Mouse (Mus musculus) lung, embryonic 15.5 days (tissue): Measurements from ENCODE around the gene Calcrl. TPM values are rescaled to one million over a fixed set of nuclear protein-coding genes. Genes with fewer than 3 reads are reported as not detected.

ENCODE experiments used
- ATAC-seq: fragments of 200-750 bp; cut with Nextera tagmentation; 2 replicates; pipeline ENCODE4 v1.8.0; 2017; ENCODE audit warnings: moderate number of reproducible peaks, borderline replicate concordance; ENCODE audit not compliant: low FRiP score, low TSS enrichment; ENCODE audit errors: extremely low read depth
- H3K27ac ChIP-seq: fragments of 300-500 bp; sonication (generic); 2 replicates; pipeline ENCODE4 v1.5.1; 2015; ENCODE audit warnings: moderate library complexity, mild to moderate bottlenecking, inconsistent platforms
- H3K27me3 ChIP-seq: fragments of 300-500 bp; sonication (generic); 2 replicates; pipeline ENCODE4 v1.6.1; 2015; ENCODE audit warnings: inconsistent platforms
- H3K36me3 ChIP-seq: fragments of 300-500 bp; sonication (generic); 2 replicates; pipeline ENCODE4 v1.6.1; 2015; ENCODE audit warnings: inconsistent platforms
- H3K4me1 ChIP-seq: fragments of 300-500 bp; sonication (generic); 2 replicates; pipeline ENCODE4 v1.6.1; 2015; ENCODE audit warnings: inconsistent platforms
- H3K4me2 ChIP-seq: fragments of 300-500 bp; sonication (generic); 2 replicates; pipeline ENCODE4 v1.6.1; 2015; ENCODE audit warnings: inconsistent platforms, mild to moderate bottlenecking, moderate library complexity
- H3K4me3 ChIP-seq: fragments of 300-500 bp; sonication (generic); 2 replicates; pipeline ENCODE4 v1.5.1; 2015; ENCODE audit warnings: mild to moderate bottlenecking, inconsistent platforms
- H3K9ac ChIP-seq: fragments of 300-500 bp; sonication (generic); 2 replicates; pipeline ENCODE4 v1.6.1; 2015; ENCODE audit warnings: inconsistent platforms
- H3K9me3 ChIP-seq: fragments of 300-500 bp; sonication (generic); 2 replicates; pipeline ENCODE4 v1.6.1; 2016; ENCODE audit warnings: inconsistent platforms
- WGBS: fragments of 180-500 bp; shearing (Covaris S2); methylation state at CpG from one replicate; pipeline ENCODE4 v1.1.7; 2015; 5-methylcytosine and 5-hydroxymethylcytosine counted together
- polyA plus RNA-seq: library from polyadenylated mRNA; unstranded; fragments of >200 nt; fragmentation: Nextera tagmentation; extraction: Ambion mirVana; gene quantifications from 2 replicates; pipeline ENCODE4 v1.2.1, GENCODE M21; 2015

The Calcrl gene
- polyA plus RNA-seq, 1 experiment from 2014 or later, result 77.1 TPM

GRCm38 (mm10) chr2:84365266-84365665 lies 59.9 kb downstream of the Calcrl start:
- H3K36me3 ChIP-seq, result no peaks in the 10 kb centered on the region
- no peak overlapping the region for H3K27ac ChIP-seq
- H3K4me2 ChIP-seq, result no peak overlapping the region
- no peak overlapping the region for H3K9ac ChIP-seq
- no peak overlapping the region for H3K4me3 ChIP-seq
- no peaks in the 10 kb centered on the region for H3K4me1 ChIP-seq
- 84% methylated on average over 3 of the region's 3 CpGs for WGBS
- H3K27me3 ChIP-seq, result no peaks in the 10 kb centered on the region
- H3K9me3 ChIP-seq, result no peaks in the 10 kb centered on the region
- no peak for ATAC-seq

GRCm38 (mm10) chr2:84362779-84363719 lies 62.2 kb downstream of the Calcrl start:
- Histone ChIP-seq H3K9ac (no peak overlapping the region), H3K36me3 (no peaks in the 10 kb centered on the region), H3K27me3 (no peaks in the 10 kb centered on the region), H3K9me3 (no peaks in the 10 kb centered on the region), H3K4me1 (peaks cover 3% of the 10 kb centered on the region; the same call in 1 of the 2 replicates), H3K4me2 (no peak overlapping the region), H3K27ac (no peak overlapping the region), H3K4me3 (no peak overlapping the region)
- ATAC-seq, result peak; percentile 52; the same call in 1 of the 2 replicates
- WGBS, result 91% methylated on average over 6 of the region's 6 CpGs

GRCm38 (mm10) chr2:84358690-84359343 lies 66.4 kb downstream of the Calcrl start:
- Histone ChIP-seq H3K27me3 (no peaks in the 10 kb centered on the region), H3K4me3 (no peak overlapping the region), H3K36me3 (no peaks in the 10 kb centered on the region), H3K4me1 (peaks cover 3% of the 10 kb centered on the region; the same call in 1 of the 2 replicates), H3K9ac (no peak overlapping the region), H3K9me3 (no peaks in the 10 kb centered on the region), H3K4me2 (no peak overlapping the region), H3K27ac (no peak overlapping the region)
- ATAC-seq, result no peak
- 25% methylated on average over 3 of the region's 3 CpGs for WGBS

- Histone ChIP-seq H3K4me3 (no peak overlapping the region), H3K36me3 (no peaks in the 10 kb centered on the region)
Observed at GRCm38 (mm10) chr2:84355281-84355680, 69.9 kb downstream of the Calcrl start.

GRCm38 (mm10) chr2:84347376-84347775 lies 77.8 kb downstream of the Calcrl start:
- no peak overlapping the region for H3K9ac ChIP-seq
- no peak for ATAC-seq
- no peak overlapping the region for H3K27ac ChIP-seq
- no peak overlapping the region for H3K4me3 ChIP-seq
- H3K4me1 ChIP-seq, result no peaks in the 10 kb centered on the region
- H3K9me3 ChIP-seq, result no peaks in the 10 kb centered on the region
- WGBS, result 72% methylated on average over 2 of the region's 2 CpGs
- no peak overlapping the region for H3K4me2 ChIP-seq
- no peaks in the 10 kb centered on the region for H3K36me3 ChIP-seq
- no peaks in the 10 kb centered on the region for H3K27me3 ChIP-seq

More at GRCm38 (mm10) chr2:84355281-84355680, 69.9 kb downstream of the Calcrl start:
- Histone ChIP-seq H3K4me2 (no peak overlapping the region), H3K27ac (no peak overlapping the region), H3K9me3 (no peaks in the 10 kb centered on the region), H3K9ac (no peak overlapping the region), H3K27me3 (no peaks in the 10 kb centered on the region), H3K4me1 (peaks cover 3% of the 10 kb centered on the region; the same call in 1 of the 2 replicates)
- 69% methylated on average over 4 of the region's 4 CpGs for WGBS
- no peak for ATAC-seq

- Histone ChIP-seq H3K27ac (no peak overlapping the region), H3K4me1 (no peaks in the 10 kb centered on the region), H3K9ac (no peak overlapping the region), H3K36me3 (0 out of 2 replicates have a peak, but pooled peaks cover 3% of the 10 kb centered on the region), H3K4me2 (no peak overlapping the region), H3K27me3 (no peaks in the 10 kb centered on the region), H3K9me3 (no peaks in the 10 kb centered on the region), H3K4me3 (no peak overlapping the region)
- 44% methylated on average over 2 of the region's 2 CpGs for WGBS
- no peak for ATAC-seq
Observed at GRCm38 (mm10) chr2:84343756-84344155, 81.5 kb downstream of the Calcrl start.

GRCm38 (mm10) chr2:84337774-84338450 lies 87.3 kb downstream of the Calcrl start:
- no peak for ATAC-seq
- Histone ChIP-seq H3K4me2 (no peak overlapping the region), H3K4me3 (no peak overlapping the region), H3K27me3 (no peaks in the 10 kb centered on the region), H3K9me3 (no peaks in the 10 kb centered on the region), H3K36me3 (0 out of 2 replicates have a peak, but pooled peaks cover 3% of the 10 kb centered on the region), H3K4me1 (no peaks in the 10 kb centered on the region), H3K9ac (no peak overlapping the region), H3K27ac (no peak overlapping the region)
- WGBS, result 90% methylated on average over 1 of the region's 1 CpGs

GRCm38 (mm10) chr2:84336331-84336730 lies 88.9 kb downstream of the Calcrl start:
- Histone ChIP-seq H3K27ac (no peak overlapping the region), H3K9me3 (no peaks in the 10 kb centered on the region), H3K4me2 (no peak overlapping the region), H3K4me1 (no peaks in the 10 kb centered on the region), H3K9ac (no peak overlapping the region), H3K4me3 (no peak overlapping the region), H3K36me3 (0 out of 2 replicates have a peak, but pooled peaks cover 3% of the 10 kb centered on the region), H3K27me3 (no peaks in the 10 kb centered on the region)
- no peak for ATAC-seq
- 71% methylated on average over 4 of the region's 4 CpGs for WGBS

GRCm38 (mm10) chr2:84316185-84316805 lies 108.9 kb downstream of the Calcrl start:
- Histone ChIP-seq H3K4me1 (no peaks in the 10 kb centered on the region), H3K4me3 (no peak overlapping the region), H3K27ac (no peak overlapping the region), H3K4me2 (no peak overlapping the region), H3K9ac (no peak overlapping the region), H3K9me3 (no peaks in the 10 kb centered on the region), H3K36me3 (no peaks in the 10 kb centered on the region), H3K27me3 (no peaks in the 10 kb centered on the region)
- 52% methylated on average over 4 of the region's 4 CpGs for WGBS
- ATAC-seq, result peak; percentile 57; the same call in 1 of the 2 replicates

- WGBS, result 33% methylated on average over 5 of the region's 5 CpGs
- H3K4me3 ChIP-seq, result no peak overlapping the region
- H3K27me3 ChIP-seq, result no peaks in the 10 kb centered on the region
- no peak overlapping the region for H3K9ac ChIP-seq
- H3K4me2 ChIP-seq, result no peak overlapping the region
- H3K36me3 ChIP-seq, result no peaks in the 10 kb centered on the region
- ATAC-seq, result no peak
- no peak overlapping the region for H3K27ac ChIP-seq
- no peaks in the 10 kb centered on the region for H3K4me1 ChIP-seq
- no peaks in the 10 kb centered on the region for H3K9me3 ChIP-seq
Observed at GRCm38 (mm10) chr2:84296517-84296916, 128.7 kb downstream of the Calcrl start.

- H3K9me3 ChIP-seq, result no peaks in the 10 kb centered on the region
- no peak overlapping the region for H3K27ac ChIP-seq
- H3K4me1 ChIP-seq, result no peaks in the 10 kb centered on the region
- no peak for ATAC-seq
- H3K36me3 ChIP-seq, result no peaks in the 10 kb centered on the region
- no peak overlapping the region for H3K4me3 ChIP-seq
- H3K4me2 ChIP-seq, result no peak overlapping the region
- WGBS, result 64% methylated on average over 2 of the region's 2 CpGs
- no peak overlapping the region for H3K9ac ChIP-seq
- no peaks in the 10 kb centered on the region for H3K27me3 ChIP-seq
Observed at GRCm38 (mm10) chr2:84295068-84295467, 130.1 kb downstream of the Calcrl start.
